Mouse (Mus musculus) erythroblast, embryonic 14.5 days (primary cell): ENCODE data around the gene Syt12. TPM values are rescaled to one million over a fixed set of nuclear protein-coding genes. Genes with fewer than 3 reads are reported as not detected.

ENCODE experiments used
- H3K27me3 ChIP-seq: 2 replicates; pipeline ENCODE4 v1.6.1; 2012; ENCODE audit warnings: inconsistent platforms; ENCODE audit not compliant: control insufficient read depth
- H3K36me3 ChIP-seq: 2 replicates; pipeline ENCODE4 v1.6.1; 2012; ENCODE audit warnings: mild to moderate bottlenecking, inconsistent platforms; ENCODE audit not compliant: control insufficient read depth
- H3K4me1 ChIP-seq: 2 replicates; pipeline ENCODE4 v1.6.1; 2012; ENCODE audit warnings: inconsistent platforms; ENCODE audit not compliant: control insufficient read depth
- H3K4me3 ChIP-seq: replicated peaks from 2 replicates; pipeline ENCODE3; 2012; ENCODE audit warnings: moderate library complexity, mild to moderate bottlenecking, inconsistent platforms
- H3K9me3 ChIP-seq: 2 replicates; pipeline ENCODE4 v1.6.1; 2012; ENCODE audit warnings: low read length, inconsistent platforms, mixed read lengths; ENCODE audit not compliant: control insufficient read depth
- GATA1 ChIP-seq: IDR thresholded peaks from 2 replicates; pipeline ENCODE4 v1.6.1; 2012; ENCODE audit warnings: low read length, inconsistent platforms, mixed read lengths
- TAL1 ChIP-seq: IDR thresholded peaks from 3 replicates; pipeline ENCODE4 v1.6.1; 2012; ENCODE audit warnings: low read length, inconsistent platforms, mixed read lengths
- polyA plus RNA-seq: library from polyadenylated mRNA; stranded (reverse); fragments of >175 nt; gene quantifications from 2 replicates; pipeline ENCODE4 v1.2.3, GENCODE M21; 2012

The Syt12 gene
- polyA plus RNA-seq, 1 experiment = not detected

DNA sequence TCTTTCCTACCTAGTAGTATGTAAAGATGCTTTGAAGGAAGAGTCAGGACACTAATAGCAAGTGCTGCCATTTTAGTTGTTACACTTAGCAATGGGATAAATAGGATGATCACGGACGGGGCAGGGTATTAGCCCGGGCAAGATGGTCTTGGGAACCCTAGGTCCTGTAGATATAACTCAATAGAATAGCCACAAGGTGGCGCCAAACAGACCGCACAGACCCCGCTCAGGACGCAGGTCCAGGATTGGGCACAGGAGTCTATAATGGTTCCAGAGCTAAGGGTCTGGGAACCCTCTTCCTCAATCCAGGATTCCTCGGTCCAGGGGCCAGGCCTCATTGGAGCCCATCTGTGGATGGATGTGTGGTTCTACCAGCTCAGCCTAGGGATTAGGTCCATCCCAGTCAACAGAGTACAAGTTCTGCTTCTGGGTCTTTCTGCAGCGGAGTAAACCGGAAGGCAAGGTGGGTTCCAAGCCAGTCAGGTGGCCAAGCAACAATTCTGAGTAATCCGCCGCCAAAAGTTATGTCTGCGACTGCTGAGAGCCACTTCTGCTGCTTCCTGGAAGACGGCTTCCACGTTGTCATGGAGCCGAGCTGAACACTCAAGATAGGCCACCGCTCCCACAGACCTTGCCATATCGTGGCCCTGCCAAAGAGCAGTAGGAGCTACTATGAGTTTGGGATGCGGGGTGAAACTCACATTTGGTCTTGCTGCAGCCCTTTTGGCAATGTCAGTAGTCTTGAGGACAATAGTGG is 51.5 kb downstream of the Syt12 start:
- peaks cover 1% of the 10 kb centered on the region for H3K4me1 ChIP-seq
- H3K4me3 ChIP-seq = no peak overlapping the region
- no peaks in the 10 kb centered on the region for H3K9me3 ChIP-seq
- H3K36me3 ChIP-seq = no peaks in the 10 kb centered on the region; the same call in 1 of the 2 replicates
- H3K27me3 ChIP-seq = no peaks in the 10 kb centered on the region
- no peak for TF ChIP-seq GATA1
- TF ChIP-seq TAL1 = no peak

DNA sequence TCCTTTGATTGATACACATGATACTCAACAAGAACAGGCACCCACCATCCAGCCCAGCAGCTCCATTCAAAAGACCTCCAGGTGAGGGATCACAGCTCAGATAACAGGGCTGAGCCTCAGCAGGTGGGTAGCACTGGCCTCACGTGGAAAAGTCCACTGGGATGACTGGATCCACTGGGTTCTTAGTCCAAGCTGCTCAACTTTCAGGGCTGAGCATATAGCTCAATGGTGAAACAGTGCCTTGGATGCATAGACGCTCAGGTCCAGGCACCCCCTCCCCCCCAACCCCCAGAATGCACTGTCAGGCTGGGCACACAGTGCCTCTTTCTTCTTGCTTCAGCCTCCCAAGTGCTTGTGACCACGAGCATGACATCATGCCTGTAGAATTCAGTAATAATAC is 54.2 kb downstream of the Syt12 start:
- H3K27me3 ChIP-seq = no peaks in the 10 kb centered on the region
- TF ChIP-seq TAL1 (no peak), GATA1 (no peak)
- H3K4me3 ChIP-seq = no peak overlapping the region
- no peaks in the 10 kb centered on the region; the same call in 1 of the 2 replicates for H3K36me3 ChIP-seq
- no peaks in the 10 kb centered on the region for H3K9me3 ChIP-seq
- peaks cover 10% of the 10 kb centered on the region for H3K4me1 ChIP-seq

DNA sequence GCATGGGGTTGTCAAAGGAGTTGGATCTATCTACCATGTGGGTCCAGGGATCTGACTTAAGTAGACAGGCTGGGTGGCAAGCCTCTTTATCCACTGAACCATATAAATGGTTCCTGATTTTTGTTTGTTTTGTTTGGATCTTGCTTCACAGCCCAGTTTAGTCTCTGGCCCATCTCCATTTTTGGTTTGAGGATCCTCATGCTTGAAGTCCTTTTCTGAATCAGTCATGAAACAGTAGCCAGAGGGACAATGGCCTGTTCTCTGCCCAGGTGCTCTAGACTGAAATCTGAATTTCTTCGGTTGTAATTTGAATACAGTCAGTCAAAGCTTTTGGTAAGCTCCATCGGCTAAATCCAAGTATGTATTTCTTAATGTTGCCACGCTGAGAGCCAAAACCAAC is 54.7 kb downstream of the Syt12 start:
- Histone ChIP-seq H3K36me3 (no peaks in the 10 kb centered on the region; the same call in 1 of the 2 replicates), H3K4me1 (peaks cover 10% of the 10 kb centered on the region), H3K4me3 (no peak overlapping the region), H3K9me3 (no peaks in the 10 kb centered on the region), H3K27me3 (no peaks in the 10 kb centered on the region)
- no peak for TF ChIP-seq GATA1
- TF ChIP-seq TAL1 = no peak

DNA sequence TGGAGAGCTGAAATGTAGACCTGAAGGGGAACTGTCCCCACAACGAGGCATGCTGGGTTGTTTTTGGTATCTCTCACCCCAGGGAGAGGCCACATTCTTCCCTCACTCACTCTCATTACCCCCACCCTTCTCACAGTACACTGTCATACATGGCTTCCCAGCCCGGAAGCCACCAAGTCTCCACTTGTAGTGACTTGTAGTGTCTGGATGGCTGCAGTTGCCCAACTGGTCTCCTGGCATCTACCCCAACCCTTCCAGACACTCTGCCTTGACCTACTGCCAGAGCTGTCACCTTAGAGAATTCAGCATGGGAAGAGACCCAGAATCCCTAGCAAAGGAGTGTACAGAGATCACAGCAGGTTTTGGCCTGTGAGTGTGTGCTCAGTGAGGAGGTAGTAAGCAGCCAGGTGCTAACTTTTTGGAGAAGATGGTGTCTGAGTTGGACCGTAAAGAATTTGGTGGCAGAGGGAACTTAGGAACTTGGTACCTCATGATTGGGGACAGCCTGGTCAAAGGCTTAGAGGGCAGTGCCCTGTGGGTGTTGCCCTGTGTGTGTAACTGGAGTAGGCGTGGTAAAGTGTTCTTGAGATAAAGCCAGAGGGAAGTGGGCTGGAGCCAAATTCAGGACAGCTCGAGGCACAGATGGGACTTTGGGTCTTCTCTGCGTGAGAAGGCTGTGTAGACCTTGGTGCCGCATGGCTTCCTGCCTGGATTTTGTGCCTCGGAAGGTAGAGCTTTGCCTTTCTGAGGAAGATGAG is 56.9 kb downstream of the Syt12 start:
- peaks cover 10% of the 10 kb centered on the region for H3K4me1 ChIP-seq
- TF ChIP-seq TAL1 = no peak
- no peaks in the 10 kb centered on the region for H3K9me3 ChIP-seq
- no peaks in the 10 kb centered on the region for H3K27me3 ChIP-seq
- H3K4me3 ChIP-seq = no peak overlapping the region
- no peaks in the 10 kb centered on the region; the same call in 1 of the 2 replicates for H3K36me3 ChIP-seq

DNA sequence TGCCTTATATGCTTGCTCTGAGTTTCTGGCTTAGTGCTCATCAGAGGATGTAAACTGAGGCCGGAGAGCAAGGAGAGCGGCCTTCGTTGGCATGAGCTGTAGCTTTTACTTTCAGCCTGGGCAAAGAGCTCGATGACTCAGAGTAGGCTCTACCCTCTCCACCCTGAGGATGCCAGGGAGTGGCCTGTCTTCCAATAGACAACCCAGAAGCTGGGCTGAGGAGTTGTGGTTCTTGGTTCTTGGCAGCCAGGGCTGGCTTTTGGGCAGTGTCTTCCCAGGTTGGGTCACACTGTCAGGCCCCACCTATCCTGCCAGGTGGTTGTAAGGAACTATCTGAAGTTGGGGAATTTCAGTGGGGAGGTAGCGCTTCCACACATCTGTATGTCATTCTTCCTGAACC is 57.5 kb downstream of the Syt12 start:
- Histone ChIP-seq H3K4me3 (no peak overlapping the region), H3K36me3 (no peaks in the 10 kb centered on the region), H3K9me3 (no peaks in the 10 kb centered on the region), H3K4me1 (peaks cover 10% of the 10 kb centered on the region), H3K27me3 (no peaks in the 10 kb centered on the region)
- TF ChIP-seq TAL1 = no peak
- no peak for TF ChIP-seq GATA1

DNA sequence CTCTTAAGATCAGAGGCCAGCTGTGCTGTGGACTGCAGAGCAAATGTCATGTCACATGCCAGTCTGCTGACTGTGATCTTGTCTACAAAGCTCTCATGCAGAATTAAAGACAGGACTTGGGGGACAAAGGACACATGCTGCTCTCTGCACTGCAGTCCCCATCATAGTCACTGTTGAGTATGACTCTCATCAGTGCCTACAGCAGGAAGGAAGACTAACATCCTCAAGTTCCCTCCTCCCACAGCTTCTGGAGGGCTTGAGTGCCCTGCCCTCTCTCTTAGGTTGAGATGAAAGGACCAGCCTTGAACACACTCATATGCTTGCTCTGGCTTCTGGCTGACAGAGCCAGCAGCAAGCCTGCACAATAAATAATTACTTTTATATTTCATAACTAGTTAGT is 59.5 kb downstream of the Syt12 start:
- no peaks in the 10 kb centered on the region for H3K27me3 ChIP-seq
- peaks cover 10% of the 10 kb centered on the region for H3K4me1 ChIP-seq
- no peak for TF ChIP-seq TAL1
- TF ChIP-seq GATA1 = no peak
- H3K9me3 ChIP-seq = no peaks in the 10 kb centered on the region
- no peaks in the 10 kb centered on the region for H3K36me3 ChIP-seq
- no peak overlapping the region for H3K4me3 ChIP-seq

DNA sequence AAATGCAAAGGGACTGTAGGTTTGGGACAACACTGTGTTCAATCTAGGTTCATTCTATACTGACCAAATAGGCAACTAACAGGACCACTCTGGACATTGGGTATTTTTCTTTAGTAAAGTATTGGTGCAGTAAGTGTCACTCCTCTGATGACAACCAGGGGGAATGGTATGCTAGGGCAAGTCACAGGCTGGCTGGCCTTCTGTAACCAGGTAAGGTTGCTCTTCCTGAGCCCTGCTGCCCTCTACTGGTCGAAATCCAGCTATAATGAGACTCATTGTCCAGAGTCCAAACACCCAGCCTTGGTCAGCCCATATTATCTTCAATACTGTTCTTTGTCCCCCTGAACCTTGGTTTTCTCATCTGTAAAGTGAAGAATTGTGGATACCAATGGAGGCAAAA is 60.1 kb downstream of the Syt12 start:
- TF ChIP-seq TAL1 (no peak), GATA1 (no peak)

DNA sequence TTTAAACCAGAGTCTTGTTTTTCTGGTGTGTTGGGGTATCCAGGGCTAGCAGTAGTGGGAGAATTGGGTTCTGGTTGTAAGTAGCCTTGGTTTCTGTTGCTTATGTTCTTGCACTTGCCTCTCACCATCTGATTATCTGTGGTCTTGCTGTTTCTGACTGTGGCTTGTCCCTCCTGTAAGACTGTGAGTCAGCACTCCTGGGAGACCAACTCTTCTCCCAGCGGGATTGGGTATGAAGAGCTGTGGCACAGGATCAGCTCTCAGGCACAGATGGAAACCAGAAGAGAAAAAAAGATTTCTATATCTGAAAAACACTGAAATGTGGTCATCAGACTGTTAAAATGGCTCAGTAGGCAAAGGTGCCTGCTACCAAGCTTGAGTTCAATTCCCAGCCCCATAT is 62.6 kb downstream of the Syt12 start:
- Histone ChIP-seq H3K4me1 (no peaks in the 10 kb centered on the region), H3K36me3 (no peaks in the 10 kb centered on the region), H3K27me3 (no peaks in the 10 kb centered on the region), H3K9me3 (no peaks in the 10 kb centered on the region), H3K4me3 (no peak overlapping the region)
- no peak for TF ChIP-seq TAL1
- no peak for TF ChIP-seq GATA1

More for the DNA sequence above, 60.1 kb downstream of the Syt12 start:
- Histone ChIP-seq H3K4me1 (peaks cover 10% of the 10 kb centered on the region), H3K36me3 (no peaks in the 10 kb centered on the region), H3K4me3 (no peak overlapping the region), H3K9me3 (no peaks in the 10 kb centered on the region), H3K27me3 (no peaks in the 10 kb centered on the region)

DNA sequence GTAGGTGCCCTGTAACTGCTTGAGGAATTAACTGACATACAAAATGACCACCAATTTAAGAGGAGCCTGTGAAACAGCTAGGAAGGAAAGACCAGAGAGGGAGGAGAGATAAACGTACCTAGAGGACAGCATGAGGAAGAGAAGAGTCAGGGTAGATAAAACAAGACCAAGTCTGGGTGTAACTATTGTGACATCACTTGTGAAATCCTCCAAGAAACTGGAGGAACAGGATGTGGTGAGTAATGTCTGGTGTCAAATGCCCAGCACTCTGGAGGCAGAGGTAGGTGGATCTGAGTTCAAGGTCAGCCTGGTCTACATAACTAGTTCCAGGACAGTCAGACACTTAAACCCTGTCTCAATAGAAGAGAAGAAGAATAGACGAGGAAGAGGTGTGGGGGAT is 68.2 kb downstream of the Syt12 start:
- Histone ChIP-seq H3K4me3 (no peak overlapping the region), H3K36me3 (no peaks in the 10 kb centered on the region), H3K9me3 (no peaks in the 10 kb centered on the region), H3K27me3 (no peaks in the 10 kb centered on the region; the same call in 1 of the 2 replicates), H3K4me1 (no peaks in the 10 kb centered on the region)
- TF ChIP-seq GATA1 = no peak
- no peak for TF ChIP-seq TAL1
